Mouse (Mus musculus) limb, embryonic 12.5 days (tissue): ENCODE results near the gene Apbb2. TPM values are rescaled to one million over a fixed set of nuclear protein-coding genes. Genes with fewer than 3 reads are reported as not detected.

Experiments
- ATAC-seq: fragments of 200-750 bp; cut with Nextera tagmentation; 2 replicates; pipeline ENCODE4 v1.8.0; 2017; ENCODE audit warnings: low read depth, moderate TSS enrichment; ENCODE audit not compliant: insufficient number of reproducible peaks, insufficient read depth, low FRiP score, low TSS enrichment
- H3K27ac ChIP-seq: fragments of 300-500 bp; sonication (generic); 2 replicates; pipeline ENCODE4 v1.5.1; 2016; ENCODE audit warnings: mild to moderate bottlenecking, moderate library complexity
- H3K27me3 ChIP-seq: fragments of 300-500 bp; sonication (generic); 2 replicates; pipeline ENCODE4 v1.6.1; 2016; ENCODE audit warnings: mild to moderate bottlenecking, moderate library complexity
- H3K36me3 ChIP-seq: fragments of 300-500 bp; sonication (generic); 2 replicates; pipeline ENCODE4 v1.6.1; 2016; ENCODE audit warnings: mild to moderate bottlenecking, moderate library complexity
- H3K4me1 ChIP-seq: fragments of 300-500 bp; sonication (generic); replicated peaks from 2 replicates; pipeline ENCODE4 v1.6.1; 2016
- H3K4me2 ChIP-seq: fragments of 300-500 bp; sonication (generic); 2 replicates; pipeline ENCODE4 v1.6.1; 2016; ENCODE audit warnings: mild to moderate bottlenecking, moderate library complexity
- H3K4me3 ChIP-seq: fragments of 300-500 bp; sonication (generic); replicated peaks from 2 replicates; pipeline ENCODE4 v1.5.1; 2016; ENCODE audit warnings: mild to moderate bottlenecking
- H3K9ac ChIP-seq: fragments of 300-500 bp; sonication (generic); replicated peaks from 2 replicates; pipeline ENCODE4 v1.6.1; 2016; ENCODE audit warnings: mild to moderate bottlenecking, moderate library complexity
- H3K9me3 ChIP-seq: fragments of 300-500 bp; sonication (generic); 2 replicates; pipeline ENCODE4 v1.6.1; 2016; ENCODE audit warnings: mild to moderate bottlenecking, moderate library complexity
- WGBS: fragments of 180-500 bp; shearing (Covaris S2); methylation state at CpG from one replicate; pipeline ENCODE4 v1.1.7; 2016; 5-methylcytosine and 5-hydroxymethylcytosine counted together
- polyA plus RNA-seq: library from polyadenylated mRNA; unstranded; fragments of >200 nt; fragmentation: Nextera tagmentation; extraction: Ambion mirVana; gene quantifications from 2 replicates; pipeline ENCODE4 v1.2.1, GENCODE M21; 2016

Apbb2 gene
- polyA plus RNA-seq, 1 experiment from 2014 or later = 48.6 TPM

GRCm38 (mm10) chr5:66518411-66519006 is 100.1 kb downstream of the Apbb2 start:
- peak; percentile 47; the same call in 1 of the 2 replicates for ATAC-seq
- H3K4me1 ChIP-seq = peaks cover 39% of the 10 kb centered on the region
- H3K36me3 ChIP-seq = no peaks in the 10 kb centered on the region
- H3K27me3 ChIP-seq = no peaks in the 10 kb centered on the region
- 42% methylated on average over 14 of the region's 14 CpGs for WGBS
- no peaks in the 10 kb centered on the region for H3K9me3 ChIP-seq
- no peak overlapping the region for H3K9ac ChIP-seq
- peak overlapping the region; percentile 13; the same call in 1 of the 2 replicates for H3K4me2 ChIP-seq
- H3K27ac ChIP-seq = peak overlapping the region; percentile 60; the same call in 1 of the 2 replicates
- H3K4me3 ChIP-seq = no peak overlapping the region

DNA sequence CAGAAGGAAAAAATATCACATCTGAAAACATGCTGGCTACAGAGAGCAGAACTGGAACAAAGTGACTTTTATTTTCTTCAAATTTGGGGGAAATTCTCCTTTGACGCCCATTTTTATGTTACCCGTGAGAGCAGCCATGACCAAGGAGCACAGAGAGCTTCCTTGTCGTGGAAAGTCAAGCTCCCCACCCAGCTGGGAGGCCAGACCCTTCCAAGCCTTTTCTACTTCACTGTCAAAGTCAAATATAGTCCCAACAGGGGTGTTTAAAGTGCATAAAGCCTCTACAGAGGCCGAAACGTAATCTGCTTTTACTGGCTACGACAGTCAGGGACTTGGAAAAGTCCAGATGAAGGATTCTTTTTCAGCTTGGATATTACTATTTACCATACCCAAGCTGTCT is 101.1 kb downstream of the Apbb2 start:
- no peak overlapping the region for H3K4me2 ChIP-seq
- H3K4me1 ChIP-seq = peaks cover 38% of the 10 kb centered on the region
- 46% methylated on average over 6 of the region's 6 CpGs for WGBS
- peak overlapping the region; percentile 60 for H3K27ac ChIP-seq
- H3K27me3 ChIP-seq = no peaks in the 10 kb centered on the region
- no peak overlapping the region for H3K4me3 ChIP-seq
- H3K9ac ChIP-seq = no peak overlapping the region
- no peaks in the 10 kb centered on the region for H3K9me3 ChIP-seq
- no peak for ATAC-seq
- H3K36me3 ChIP-seq = no peaks in the 10 kb centered on the region

- no peak overlapping the region for H3K4me3 ChIP-seq
- no peaks in the 10 kb centered on the region for H3K36me3 ChIP-seq
- H3K4me2 ChIP-seq = no peak overlapping the region
- H3K27ac ChIP-seq = no peak overlapping the region
- ATAC-seq = no peak
- H3K27me3 ChIP-seq = no peaks in the 10 kb centered on the region
- no peaks in the 10 kb centered on the region for H3K9me3 ChIP-seq
- 87% methylated on average over 8 of the region's 8 CpGs for WGBS
- H3K9ac ChIP-seq = no peak overlapping the region
- H3K4me1 ChIP-seq = peaks cover 38% of the 10 kb centered on the region
Observed at GRCm38 (mm10) chr5:66516311-66516710, 102.3 kb downstream of the Apbb2 start.

GRCm38 (mm10) chr5:66515271-66515670 is 103.3 kb downstream of the Apbb2 start:
- Histone ChIP-seq H3K4me2 (no peak overlapping the region), H3K27ac (0 out of 2 replicates have a peak overlapping the region, but pooled peaks have one; percentile 2)
- 86% methylated on average over 10 of the region's 10 CpGs for WGBS

GRCm38 (mm10) chr5:66514659-66515058 is 103.9 kb downstream of the Apbb2 start:
- H3K27ac ChIP-seq = no peak overlapping the region
- ATAC-seq = no peak

More at GRCm38 (mm10) chr5:66515271-66515670, 103.3 kb downstream of the Apbb2 start:
- H3K4me1 ChIP-seq = peaks cover 36% of the 10 kb centered on the region
- H3K9ac ChIP-seq = no peak overlapping the region
- no peak for ATAC-seq
- no peaks in the 10 kb centered on the region for H3K36me3 ChIP-seq
- H3K27me3 ChIP-seq = no peaks in the 10 kb centered on the region
- no peaks in the 10 kb centered on the region for H3K9me3 ChIP-seq
- no peak overlapping the region for H3K4me3 ChIP-seq

GRCm38 (mm10) chr5:66513412-66513811 is 105.2 kb downstream of the Apbb2 start:
- Histone ChIP-seq H3K27me3 (no peaks in the 10 kb centered on the region), H3K27ac (no peak overlapping the region), H3K9ac (no peak overlapping the region), H3K4me2 (no peak overlapping the region), H3K4me1 (peaks cover 38% of the 10 kb centered on the region), H3K36me3 (no peaks in the 10 kb centered on the region), H3K9me3 (no peaks in the 10 kb centered on the region), H3K4me3 (no peak overlapping the region)
- ATAC-seq = no peak

More at GRCm38 (mm10) chr5:66514659-66515058, 103.9 kb downstream of the Apbb2 start:
- H3K9me3 ChIP-seq = no peaks in the 10 kb centered on the region
- H3K36me3 ChIP-seq = no peaks in the 10 kb centered on the region
- WGBS = 46% methylated on average over 6 of the region's 6 CpGs
- no peak overlapping the region for H3K4me3 ChIP-seq
- H3K27me3 ChIP-seq = no peaks in the 10 kb centered on the region
- no peak overlapping the region for H3K4me2 ChIP-seq
- no peak overlapping the region for H3K9ac ChIP-seq
- peaks cover 35% of the 10 kb centered on the region for H3K4me1 ChIP-seq

DNA sequence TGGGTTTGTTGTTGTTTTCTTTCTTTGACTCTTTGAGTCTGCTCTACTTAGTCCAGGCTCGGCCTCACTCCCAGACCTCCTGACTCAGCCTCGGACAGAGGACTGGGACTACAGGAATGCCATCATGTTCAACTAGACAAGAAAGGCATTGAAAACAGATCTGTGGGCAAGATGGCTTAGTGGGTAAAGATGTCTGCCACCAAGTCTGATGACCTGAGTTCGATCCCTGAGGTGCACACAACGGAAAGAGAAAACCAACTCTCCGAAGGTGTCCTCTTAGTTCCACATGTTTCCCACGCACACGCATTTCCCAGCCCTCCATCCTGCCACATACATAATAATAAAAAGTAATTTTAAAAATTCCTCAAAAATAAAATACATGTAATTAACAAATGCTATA is 106.1 kb downstream of the Apbb2 start:
- Histone ChIP-seq H3K36me3 (no peaks in the 10 kb centered on the region), H3K27ac (no peak overlapping the region), H3K9me3 (no peaks in the 10 kb centered on the region), H3K9ac (no peak overlapping the region), H3K4me3 (no peak overlapping the region), H3K4me2 (no peak overlapping the region), H3K4me1 (peaks cover 30% of the 10 kb centered on the region), H3K27me3 (no peaks in the 10 kb centered on the region)
- no peak for ATAC-seq
- WGBS = 94% methylated on average over 7 of the region's 7 CpGs

GRCm38 (mm10) chr5:66510716-66511115 is 107.9 kb downstream of the Apbb2 start:
- H3K27me3 ChIP-seq = no peaks in the 10 kb centered on the region
- no peaks in the 10 kb centered on the region for H3K36me3 ChIP-seq
- WGBS = 67% methylated on average over 7 of the region's 7 CpGs
- no peaks in the 10 kb centered on the region for H3K9me3 ChIP-seq
- H3K4me3 ChIP-seq = no peak overlapping the region
- H3K4me2 ChIP-seq = no peak overlapping the region
- no peak overlapping the region for H3K9ac ChIP-seq
- no peak overlapping the region for H3K27ac ChIP-seq
- peaks cover 20% of the 10 kb centered on the region for H3K4me1 ChIP-seq
- ATAC-seq = no peak

DNA sequence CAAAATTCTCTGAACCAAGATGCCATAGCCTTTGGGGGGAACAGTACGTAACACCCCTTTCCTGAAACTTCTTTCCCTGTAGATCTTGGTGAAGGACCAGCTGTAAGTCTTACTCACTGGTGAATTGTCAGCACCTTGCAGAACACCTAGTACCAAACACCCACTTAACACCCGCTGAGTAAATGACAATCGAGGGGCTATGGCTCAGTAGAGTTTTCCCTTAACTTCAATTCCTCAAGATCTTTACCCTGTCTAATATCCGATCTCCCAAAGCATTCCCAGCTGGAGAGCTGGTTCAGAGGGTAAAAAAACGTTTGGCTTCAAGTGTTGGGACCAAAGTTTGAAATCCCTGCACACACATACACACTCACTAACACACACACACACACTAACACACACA is 109.4 kb downstream of the Apbb2 start:
- Histone ChIP-seq H3K4me2 (no peak overlapping the region), H3K9ac (no peak overlapping the region), H3K4me3 (no peak overlapping the region), H3K36me3 (no peaks in the 10 kb centered on the region), H3K9me3 (no peaks in the 10 kb centered on the region), H3K27me3 (no peaks in the 10 kb centered on the region), H3K4me1 (peaks cover 11% of the 10 kb centered on the region), H3K27ac (no peak overlapping the region)
- WGBS = 69% methylated on average over 5 of the region's 5 CpGs
- ATAC-seq = no peak

- no peaks in the 10 kb centered on the region for H3K27me3 ChIP-seq
- no peak for ATAC-seq
- no peaks in the 10 kb centered on the region for H3K9me3 ChIP-seq
- H3K9ac ChIP-seq = no peak overlapping the region
- peaks cover 22% of the 10 kb centered on the region for H3K4me1 ChIP-seq
- H3K27ac ChIP-seq = no peak overlapping the region
- H3K4me3 ChIP-seq = no peak overlapping the region
- H3K4me2 ChIP-seq = no peak overlapping the region
- 89% methylated on average over 3 of the region's 3 CpGs for WGBS
- H3K36me3 ChIP-seq = no peaks in the 10 kb centered on the region
Observed at GRCm38 (mm10) chr5:66505578-66505977, 113.0 kb downstream of the Apbb2 start.

DNA sequence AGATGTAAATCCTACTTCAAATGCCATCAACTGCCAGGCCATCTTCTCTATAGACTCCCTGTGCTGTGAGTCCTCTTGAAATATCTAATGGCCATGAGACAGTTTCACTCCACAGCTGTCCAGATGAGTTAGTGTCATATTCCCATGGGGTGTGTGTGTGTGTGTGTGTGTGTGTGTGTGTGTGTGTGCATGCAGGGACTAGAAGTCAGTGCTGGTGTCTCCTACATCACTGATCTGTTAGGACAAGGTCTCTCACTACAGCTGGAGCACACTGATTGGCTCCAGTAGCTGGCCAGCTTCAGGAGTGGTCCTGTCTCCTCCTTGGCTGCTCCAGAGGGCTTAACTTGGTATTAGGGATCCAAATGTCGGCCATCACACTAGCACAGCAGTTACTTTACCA is 113.5 kb downstream of the Apbb2 start:
- Histone ChIP-seq H3K9me3 (no peaks in the 10 kb centered on the region; the same call in 1 of the 2 replicates), H3K36me3 (no peaks in the 10 kb centered on the region), H3K4me1 (peaks cover 22% of the 10 kb centered on the region), H3K27ac (no peak overlapping the region), H3K4me3 (no peak overlapping the region), H3K4me2 (no peak overlapping the region), H3K27me3 (no peaks in the 10 kb centered on the region), H3K9ac (no peak overlapping the region)
- 93% methylated on average over 1 of the region's 1 CpGs for WGBS
- ATAC-seq = no peak

GRCm38 (mm10) chr5:66504434-66504747 is 114.2 kb downstream of the Apbb2 start:
- Histone ChIP-seq H3K36me3 (no peaks in the 10 kb centered on the region), H3K27ac (no peak overlapping the region), H3K4me3 (no peak overlapping the region), H3K27me3 (no peaks in the 10 kb centered on the region), H3K4me1 (peaks cover 19% of the 10 kb centered on the region), H3K4me2 (no peak overlapping the region), H3K9ac (no peak overlapping the region), H3K9me3 (no peaks in the 10 kb centered on the region; the same call in 1 of the 2 replicates)
- no peak for ATAC-seq
- WGBS = 81% methylated on average over 6 of the region's 6 CpGs
